Mouse (Mus musculus) WW6 (cell line): ENCODE results near the gene Gm21891.
"Not testable (repeated sequence)": the region's sequence is repeated elsewhere in the genome, so short reads cannot be mapped to it uniquely, and the experiment has no call there.

Experiments
- DNase-seq: peaks from one replicate; pipeline ENCODE4 v3.0.0-alpha.2; 2013; ENCODE audit warnings: low read depth, low spot score

Gm21891 gene

DNA sequence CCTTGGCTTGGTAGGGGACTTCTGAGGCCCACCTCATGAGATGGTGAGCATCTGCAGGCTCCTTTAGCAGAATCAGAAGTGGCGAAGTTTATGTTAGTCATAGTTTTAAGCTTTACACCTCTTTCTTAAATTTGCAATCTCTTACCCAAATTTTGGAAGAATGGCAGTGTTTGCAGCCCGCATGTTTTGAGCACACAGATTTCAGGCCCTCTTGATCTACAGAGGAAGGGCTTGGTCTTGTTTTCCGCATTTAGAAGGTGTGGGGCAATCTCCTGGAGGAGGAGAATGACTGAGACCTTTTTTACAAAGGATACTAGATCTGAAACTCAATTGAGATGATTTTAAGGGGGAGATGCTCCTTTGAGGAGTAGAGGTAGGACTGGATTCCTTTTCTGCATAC, at the start of gene Gm21891:
Gene Gm21891 (minus strand): TSS at position 101 of the 400 bp plus-strand sequence.
- DNase-seq, result not testable (repeated sequence)

DNA sequence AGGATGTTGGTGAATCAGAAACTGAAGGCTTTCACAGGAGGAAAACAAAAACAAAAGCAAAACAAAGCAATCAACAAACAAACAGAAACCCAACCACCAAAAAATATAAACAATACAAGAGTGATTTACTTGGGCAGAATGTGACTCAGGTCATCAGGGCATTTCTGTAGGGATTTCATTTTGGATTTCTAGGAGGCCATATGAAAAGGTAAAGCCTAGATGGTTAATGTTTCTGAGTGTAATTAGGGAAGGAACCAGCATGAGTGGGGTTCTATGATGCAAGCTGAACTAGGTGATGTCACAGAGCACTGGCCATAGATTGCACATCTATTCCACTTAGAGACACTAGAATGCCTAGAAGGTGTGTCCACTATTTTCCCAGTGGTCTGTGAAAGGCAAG, 28.4 kb upstream of the Gm21891 start, which contains the start of gene Gm21425:
Gene Gm21425 (plus strand): TSS at position 301 of the 400 bp plus-strand sequence.
- DNase-seq, result not testable (repeated sequence)
